Mouse (Mus musculus) ES-E14 (cell line): ENCODE data around the gene Il2rg.

Source experiments
- CHD2 ChIP-seq: IDR thresholded peaks from 2 replicates; pipeline ENCODE4 v1.6.1; 2014; ENCODE audit warnings: mild to moderate bottlenecking, low read depth, low read length, inconsistent platforms
- HCFC1 ChIP-seq: IDR thresholded peaks from 2 replicates; pipeline ENCODE4 v1.6.1; 2012; ENCODE audit warnings: low read length, inconsistent platforms, borderline replicate concordance; ENCODE audit not compliant: insufficient read depth
- MAFK ChIP-seq: IDR thresholded peaks from 2 replicates; pipeline ENCODE4 v1.6.1; 2014; ENCODE audit warnings: mild to moderate bottlenecking, low read depth, low read length, inconsistent platforms; ENCODE audit not compliant: insufficient read depth
- ZC3H11A ChIP-seq: IDR thresholded peaks from 2 replicates; pipeline ENCODE4 v1.6.1; 2012; ENCODE audit warnings: low read depth, mild to moderate bottlenecking, inconsistent platforms, low read length, borderline replicate concordance
- ZNF384 ChIP-seq: IDR thresholded peaks from 2 replicates; pipeline ENCODE4 v1.6.1; 2012; ENCODE audit warnings: low read depth, low read length, inconsistent platforms

DNA sequence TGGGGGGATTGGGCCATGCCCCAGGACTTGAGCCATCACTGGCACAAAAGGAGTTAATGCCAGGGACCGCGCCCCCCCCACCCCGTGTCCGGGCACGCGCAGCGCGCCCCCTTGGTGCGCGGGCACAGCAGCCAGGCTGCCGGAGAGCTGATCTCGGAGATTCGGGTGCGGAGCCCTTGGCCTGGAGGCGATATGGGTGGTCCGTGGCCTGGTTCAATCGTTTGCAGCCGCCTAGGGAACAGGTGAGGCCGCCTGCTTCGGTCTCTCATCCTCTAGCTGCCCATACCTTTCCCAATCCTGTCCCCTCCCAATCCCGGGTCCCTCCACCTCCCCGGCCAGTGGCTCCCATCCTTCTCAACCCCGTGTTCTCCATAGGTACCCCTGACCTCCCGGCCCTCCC lies 31.0 kb upstream of the Il2rg start, which contains the start of gene Nlgn3:
- TF ChIP-seq ZC3H11A = no peak
- TF ChIP-seq CHD2 = no peak
- no peak for TF ChIP-seq MAFK
- TF ChIP-seq ZNF384 = no peak
- no peak for TF ChIP-seq HCFC1
